Mouse (Mus musculus): ENCODE data around the gene Sdad1. TPM values are rescaled to one million over a fixed set of nuclear protein-coding genes. Genes with fewer than 3 reads are reported as not detected.

Sdad1 gene
- total and polyA plus RNA-seq, 2 experiments: 5.7 to 6.3 TPM

- WGBS: 53% methylated on average over 8 of the region's 8 CpGs
- Histone ChIP-seq H3K79me2 (ENCODE audit: control insufficient read depth, insufficient read depth, low read length) (no peaks in the 10 kb centered on the region), H3K27ac (replicated peaks; ENCODE audit: insufficient read depth, low read depth, low read length) (peak overlapping the region; percentile 82), H3K4me1 (ENCODE audit: control insufficient read depth, insufficient read depth, low read length) (peaks cover 18% of the 10 kb centered on the region), H3K9ac (ENCODE audit: low read depth, low read length) (no peak overlapping the region), H3K36me3 (ENCODE audit: control insufficient read depth, insufficient read depth, low read length) (no peaks in the 10 kb centered on the region), H3K27me3 (ENCODE audit: control insufficient read depth, insufficient read depth, low read length) (no peaks in the 10 kb centered on the region), H3K4me3 (ENCODE audit: insufficient read depth, low read depth, low read length) (no peak overlapping the region)
- DNase-seq (ENCODE audit: extremely low read depth, low read depth, low spot score): peak; percentile 70
- TF ChIP-seq CTCF (IDR thresholded peaks at IDR 0.05; ENCODE audit: low read depth, low read length): peak; percentile 38
- TF ChIP-seq POLR2A (IDR thresholded peaks at IDR 0.05; ENCODE audit: extremely low read depth, insufficient read depth, low read length): no peak
Observed at GRCm38 (mm10) chr5:92321631-92322400, 11.5 kb upstream of the Sdad1 start.

DNA sequence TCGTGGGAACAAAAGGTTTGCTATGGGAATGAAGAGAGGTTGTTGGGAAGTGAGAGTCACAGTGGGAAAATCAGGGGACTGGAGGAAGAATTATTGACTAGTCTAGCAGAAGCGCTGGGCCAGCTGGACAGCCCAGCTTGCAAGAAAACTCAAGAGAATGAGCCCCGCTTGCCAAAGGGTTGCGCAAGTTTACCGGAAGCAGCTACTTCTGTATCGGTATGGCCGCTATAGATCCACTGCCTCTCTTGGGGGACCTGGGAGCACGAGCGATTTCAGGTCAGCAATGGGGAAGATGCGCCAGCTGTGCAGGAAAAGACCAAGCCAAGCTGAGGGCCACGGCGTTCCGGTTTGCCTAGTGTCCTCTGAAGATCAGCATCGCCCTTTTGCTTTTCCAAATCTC, 8.3 kb upstream of the Sdad1 start:
- H3K36me3 ChIP-seq (ENCODE audit: control insufficient read depth, insufficient read depth, low read length): no peaks in the 10 kb centered on the region
- no peaks in the 10 kb centered on the region for H3K27me3 ChIP-seq (ENCODE audit: control insufficient read depth, insufficient read depth, low read length)
- no peaks in the 10 kb centered on the region for H3K79me2 ChIP-seq (ENCODE audit: control insufficient read depth, insufficient read depth, low read length)
- H3K4me1 ChIP-seq (ENCODE audit: control insufficient read depth, insufficient read depth, low read length): peaks cover 14% of the 10 kb centered on the region
- H3K4me3 ChIP-seq (ENCODE audit: insufficient read depth, low read depth, low read length): no peak overlapping the region
- H3K9ac ChIP-seq (ENCODE audit: low read depth, low read length): no peak overlapping the region
- no peak for TF ChIP-seq CTCF (IDR thresholded peaks at IDR 0.05; ENCODE audit: low read depth, low read length)
- WGBS: 75% methylated on average over 14 of the region's 14 CpGs
- no peak for DNase-seq (ENCODE audit: extremely low read depth, low read depth, low spot score)
- H3K27ac ChIP-seq (replicated peaks; ENCODE audit: insufficient read depth, low read depth, low read length): no peak overlapping the region

GRCm38 (mm10) chr5:92318119-92318518, 7.8 kb upstream of the Sdad1 start:
- peaks cover 13% of the 10 kb centered on the region for H3K4me1 ChIP-seq (ENCODE audit: control insufficient read depth, insufficient read depth, low read length)
- WGBS: 84% methylated on average over 7 of the region's 7 CpGs
- H3K27me3 ChIP-seq (ENCODE audit: control insufficient read depth, insufficient read depth, low read length): no peaks in the 10 kb centered on the region
- H3K36me3 ChIP-seq (ENCODE audit: control insufficient read depth, insufficient read depth, low read length): no peaks in the 10 kb centered on the region
- no peak overlapping the region for H3K9ac ChIP-seq (ENCODE audit: low read depth, low read length)
- H3K79me2 ChIP-seq (ENCODE audit: control insufficient read depth, insufficient read depth, low read length): no peaks in the 10 kb centered on the region
- H3K27ac ChIP-seq (replicated peaks; ENCODE audit: insufficient read depth, low read depth, low read length): no peak overlapping the region
- no peak for DNase-seq (ENCODE audit: extremely low read depth, low read depth, low spot score)
- no peak overlapping the region for H3K4me3 ChIP-seq (ENCODE audit: insufficient read depth, low read depth, low read length)
- TF ChIP-seq POLR2A (IDR thresholded peaks at IDR 0.05; ENCODE audit: extremely low read depth, insufficient read depth, low read length) (no peak), CTCF (IDR thresholded peaks at IDR 0.05; ENCODE audit: low read depth, low read length) (no peak)

DNA sequence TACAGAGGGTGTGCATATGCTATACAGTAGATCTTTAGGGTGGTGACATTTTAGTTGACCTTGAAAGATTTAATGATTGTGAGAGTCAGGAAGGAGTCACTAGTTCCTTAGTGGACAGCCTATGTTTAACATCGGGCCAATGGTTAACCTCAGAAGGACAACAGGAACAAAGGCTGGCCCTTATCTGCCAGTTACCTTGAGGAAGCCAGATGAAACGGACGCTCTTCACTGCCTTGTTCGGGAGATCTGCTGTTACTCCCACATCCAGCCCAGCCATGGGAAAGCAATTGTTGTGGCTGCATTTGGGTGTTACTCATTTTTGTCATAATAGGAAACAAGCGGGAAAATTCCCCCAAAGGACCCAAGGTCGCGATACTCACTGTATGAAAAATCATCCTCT, 3.5 kb upstream of the Sdad1 start:
- WGBS: 31% methylated on average over 7 of the region's 7 CpGs
- TF ChIP-seq POLR2A (IDR thresholded peaks at IDR 0.05; ENCODE audit: extremely low read depth, insufficient read depth, low read length): no peak
- TF ChIP-seq CTCF (IDR thresholded peaks at IDR 0.05; ENCODE audit: low read depth, low read length): no peak
- no peak overlapping the region for H3K9ac ChIP-seq (ENCODE audit: low read depth, low read length)

GRCm38 (mm10) chr5:92312046-92312715, 1.9 kb upstream of the Sdad1 start:
- no peak overlapping the region for H3K9ac ChIP-seq (ENCODE audit: low read depth, low read length)
- H3K27ac ChIP-seq (replicated peaks; ENCODE audit: insufficient read depth, low read depth, low read length): no peak overlapping the region
- 11% methylated on average over 13 of the region's 13 CpGs for WGBS
- H3K4me3 ChIP-seq (ENCODE audit: insufficient read depth, low read depth, low read length): no peak overlapping the region
- peak; percentile 74 for DNase-seq (ENCODE audit: extremely low read depth, low read depth, low spot score)
- H3K4me1 ChIP-seq (ENCODE audit: control insufficient read depth, insufficient read depth, low read length): peaks cover 9% of the 10 kb centered on the region; the same call in 1 of the 2 replicates
- no peak for TF ChIP-seq POLR2A (IDR thresholded peaks at IDR 0.05; ENCODE audit: extremely low read depth, insufficient read depth, low read length)
- TF ChIP-seq CTCF (IDR thresholded peaks at IDR 0.05; ENCODE audit: low read depth, low read length): peak; percentile 15; the same call in 1 of the 2 replicates
- H3K79me2 ChIP-seq (ENCODE audit: control insufficient read depth, insufficient read depth, low read length): peaks cover 11% of the 10 kb centered on the region; the same call in 1 of the 2 replicates
- H3K27me3 ChIP-seq (ENCODE audit: control insufficient read depth, insufficient read depth, low read length): no peaks in the 10 kb centered on the region
- H3K36me3 ChIP-seq (ENCODE audit: control insufficient read depth, insufficient read depth, low read length): no peaks in the 10 kb centered on the region

More for the DNA sequence above, 3.5 kb upstream of the Sdad1 start:
- Histone ChIP-seq H3K79me2 (ENCODE audit: control insufficient read depth, insufficient read depth, low read length) (peaks cover 7% of the 10 kb centered on the region; the same call in 1 of the 2 replicates), H3K36me3 (ENCODE audit: control insufficient read depth, insufficient read depth, low read length) (no peaks in the 10 kb centered on the region), H3K4me1 (ENCODE audit: control insufficient read depth, insufficient read depth, low read length) (peaks cover 7% of the 10 kb centered on the region; the same call in 1 of the 2 replicates), H3K27ac (replicated peaks; ENCODE audit: insufficient read depth, low read depth, low read length) (no peak overlapping the region), H3K27me3 (ENCODE audit: control insufficient read depth, insufficient read depth, low read length) (no peaks in the 10 kb centered on the region), H3K4me3 (ENCODE audit: insufficient read depth, low read depth, low read length) (no peak overlapping the region)
- DNase-seq (ENCODE audit: extremely low read depth, low read depth, low spot score): no peak
